Mouse (Mus musculus) intestine, postnatal 0 days (tissue): ENCODE data around the gene Gm10762. TPM values are rescaled to one million over a fixed set of nuclear protein-coding genes. Genes with fewer than 3 reads are reported as not detected.
"Not testable (repeated sequence)": the region's sequence is repeated elsewhere in the genome, so short reads cannot be mapped to it uniquely, and the experiment has no call there.

Experiments
- ATAC-seq: fragments of 200-750 bp; cut with Nextera tagmentation; 2 replicates; pipeline ENCODE4 v1.8.0; 2017; ENCODE audit warnings: mild to moderate bottlenecking, moderate TSS enrichment, moderate library complexity
- H3K27ac ChIP-seq: fragments of 300-500 bp; sonication (generic); 2 replicates; pipeline ENCODE4 v1.5.1; 2014; ENCODE audit warnings: mild to moderate bottlenecking, low read depth, low read length, moderate library complexity
- H3K27me3 ChIP-seq: fragments of 300-500 bp; sonication (generic); replicated peaks from 2 replicates; pipeline ENCODE4 v1.6.1; 2014; ENCODE audit warnings: low read length, mixed read lengths; ENCODE audit not compliant: control insufficient read depth, insufficient read depth
- H3K36me3 ChIP-seq: fragments of 300-500 bp; sonication (generic); 2 replicates; pipeline ENCODE4 v1.6.1; 2014; ENCODE audit warnings: mild to moderate bottlenecking, moderate library complexity; ENCODE audit not compliant: control insufficient read depth, insufficient read depth
- H3K4me1 ChIP-seq: fragments of 300-500 bp; sonication (generic); replicated peaks from 2 replicates; pipeline ENCODE4 v1.6.1; 2014; ENCODE audit warnings: antibody characterized with exemption, low read length, mixed read lengths; ENCODE audit not compliant: control insufficient read depth, insufficient read depth
- H3K4me2 ChIP-seq: fragments of 300-500 bp; sonication (generic); replicated peaks from 2 replicates; pipeline ENCODE4 v1.6.1; 2014; ENCODE audit warnings: low read depth, mild to moderate bottlenecking, moderate library complexity
- H3K4me3 ChIP-seq: fragments of 300-500 bp; sonication (generic); 2 replicates; pipeline ENCODE4 v1.5.1; 2014; ENCODE audit warnings: low read depth, low read length
- H3K9ac ChIP-seq: fragments of 300-500 bp; sonication (generic); 2 replicates; pipeline ENCODE4 v1.6.1; 2014; ENCODE audit warnings: mild to moderate bottlenecking, low read depth, low read length
- H3K9me3 ChIP-seq: fragments of 300-500 bp; sonication (generic); 2 replicates; pipeline ENCODE4 v1.6.1; 2016; ENCODE audit warnings: mixed run types; ENCODE audit not compliant: control insufficient read depth
- CTCF ChIP-seq: sonication (generic); IDR thresholded peaks from 2 replicates; pipeline ENCODE4 v1.5.1; 2016; ENCODE audit warnings: low read depth, mild to moderate bottlenecking, control low read depth, antibody characterized with exemption, moderate library complexity
- WGBS: fragments of 180-500 bp; shearing (Covaris S2); extraction: QIAGEN DNeasy Blood & Tissue Kit; methylation state at CpG from one replicate; pipeline ENCODE4 v1.1.7; 2014; 5-methylcytosine and 5-hydroxymethylcytosine counted together
- polyA plus RNA-seq: library from polyadenylated mRNA; unstranded; fragments of >200 nt; fragmentation: Nextera tagmentation; extraction: Ambion mirVana; gene quantifications from 2 replicates; pipeline ENCODE4 v1.2.1, GENCODE M21; 2015

The Gm10762 gene
- 10.6 TPM in 2 replicates for polyA plus RNA-seq

DNA sequence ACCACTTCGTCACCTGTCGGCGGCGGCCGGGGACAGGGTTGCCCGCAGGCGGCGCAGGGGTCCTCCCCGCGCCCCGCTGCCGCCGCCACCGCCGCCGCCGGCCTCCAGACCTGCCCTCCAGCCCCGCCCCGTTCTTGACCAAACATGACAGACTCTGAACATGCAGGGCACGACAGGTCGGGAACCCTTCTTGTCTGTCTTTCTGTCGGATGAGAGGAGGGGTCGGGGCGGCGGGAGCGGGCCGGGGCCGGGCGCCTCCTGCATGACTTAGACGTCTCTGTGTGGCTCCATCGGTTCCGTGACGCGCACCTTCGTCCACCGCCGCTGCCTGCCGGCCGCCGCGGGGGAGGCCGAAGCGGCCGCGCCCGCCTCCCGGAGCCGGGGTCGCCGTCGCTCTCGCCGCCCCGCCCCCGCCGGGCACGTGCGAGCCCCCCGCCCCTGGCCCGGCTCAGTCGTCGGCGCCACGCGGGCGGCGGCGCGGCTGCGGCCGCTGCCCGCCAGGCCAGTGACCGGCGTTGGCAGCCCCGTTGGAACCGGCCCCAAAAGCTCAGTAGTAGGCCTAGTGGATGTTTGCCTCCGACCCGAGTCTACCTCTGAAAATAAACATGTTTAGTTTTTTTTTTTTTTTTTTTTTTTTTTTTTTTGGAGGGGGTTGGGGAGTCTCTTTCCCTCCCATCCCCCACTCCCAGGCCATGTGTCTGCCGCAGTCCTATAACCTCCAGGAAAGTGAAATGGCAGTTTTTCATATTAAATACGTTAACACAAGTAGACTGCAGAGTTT, at the start of gene Gm10762:
TSS of gene Gm10762 (minus strand) at position 65 of the 781 bp plus-strand sequence.
- no peaks in the 10 kb centered on the region for H3K36me3 ChIP-seq
- peak within 1 kb of the TSS; percentile 79 for H3K4me3 ChIP-seq
- no peaks in the 10 kb centered on the region for H3K9me3 ChIP-seq
- under 1% methylated on average over 63 of the region's 80 CpGs for WGBS
- peak within 1 kb of the TSS; percentile 99 for H3K27ac ChIP-seq
- H3K27me3 ChIP-seq = no peaks in the 10 kb centered on the region
- peak within 1 kb of the TSS; percentile 85 for H3K4me2 ChIP-seq
- 0 out of 2 replicates have a peak, but pooled peaks have one; percentile 3 for TF ChIP-seq CTCF
- H3K4me1 ChIP-seq = no peaks in the 10 kb centered on the region
- ATAC-seq = peak; percentile 81
- peak within 1 kb of the TSS; percentile 99 for H3K9ac ChIP-seq

DNA sequence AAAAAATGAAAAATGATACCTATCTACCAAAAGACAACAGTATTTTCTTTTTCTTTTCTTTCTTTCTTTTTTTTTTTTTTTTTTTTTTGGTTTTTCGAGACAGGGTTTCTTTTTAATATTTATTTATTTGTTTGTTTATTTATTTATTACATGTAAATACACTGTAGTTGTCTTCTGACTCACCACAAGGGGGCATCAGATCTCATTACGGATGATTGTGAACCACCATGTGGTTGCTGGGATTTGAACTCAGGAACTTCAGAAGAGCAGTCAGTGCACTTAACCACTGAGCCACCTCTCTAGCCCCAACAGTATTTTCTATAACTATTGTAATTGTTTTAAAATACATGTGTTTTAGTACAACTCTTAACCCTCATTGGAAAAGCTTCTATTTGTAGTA, 41.3 kb upstream of the Gm10762 start:
- 78% methylated on average over 2 of the region's 2 CpGs for WGBS
- not testable (repeated sequence) for H3K27me3 ChIP-seq, H3K36me3 ChIP-seq, H3K9me3 ChIP-seq, H3K4me2 ChIP-seq, ATAC-seq, H3K4me1 ChIP-seq, H3K4me3 ChIP-seq, H3K27ac ChIP-seq, H3K9ac ChIP-seq
- TF ChIP-seq CTCF = peak; percentile 47

- no peak overlapping the region for H3K4me3 ChIP-seq
- no peaks in the 10 kb centered on the region for H3K36me3 ChIP-seq
- no peaks in the 10 kb centered on the region for H3K27me3 ChIP-seq
- no peaks in the 10 kb centered on the region for H3K4me1 ChIP-seq
- H3K27ac ChIP-seq = no peak overlapping the region
- no peak for TF ChIP-seq CTCF
- no peak for ATAC-seq
- 76% methylated on average over 4 of the region's 4 CpGs for WGBS
- no peak overlapping the region for H3K4me2 ChIP-seq
- no peaks in the 10 kb centered on the region for H3K9me3 ChIP-seq
- no peak overlapping the region for H3K9ac ChIP-seq
These were observed 38.7 kb upstream of the Gm10762 start for GRCm38 (mm10) chr2:129006194-129006749.

DNA sequence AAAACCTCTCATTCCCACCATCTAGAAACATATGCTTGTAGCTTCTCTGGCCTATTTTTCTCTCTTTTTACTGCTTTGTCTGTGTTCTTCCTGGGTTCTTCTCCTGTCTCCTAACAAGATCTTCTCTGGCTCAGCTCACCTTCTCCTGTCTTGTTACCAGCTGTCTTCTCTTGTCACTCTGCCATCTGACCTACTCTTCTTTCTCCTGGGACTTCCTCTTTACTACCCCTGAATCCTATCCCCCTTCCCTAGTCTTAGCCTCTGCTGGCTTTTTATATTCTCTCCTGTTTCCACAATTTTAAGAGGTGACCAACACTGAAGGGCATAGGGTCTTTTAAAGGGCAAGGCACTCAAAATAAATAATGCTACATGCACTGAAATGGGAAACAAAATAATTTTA, 37.3 kb upstream of the Gm10762 start:
- ATAC-seq = no peak
- no peaks in the 10 kb centered on the region for H3K27me3 ChIP-seq
- no peak overlapping the region for H3K27ac ChIP-seq
- H3K9ac ChIP-seq = no peak overlapping the region
- no peak for TF ChIP-seq CTCF
- no peaks in the 10 kb centered on the region for H3K4me1 ChIP-seq
- no peaks in the 10 kb centered on the region for H3K9me3 ChIP-seq
- no peak overlapping the region for H3K4me3 ChIP-seq
- H3K36me3 ChIP-seq = no peaks in the 10 kb centered on the region
- H3K4me2 ChIP-seq = no peak overlapping the region

DNA sequence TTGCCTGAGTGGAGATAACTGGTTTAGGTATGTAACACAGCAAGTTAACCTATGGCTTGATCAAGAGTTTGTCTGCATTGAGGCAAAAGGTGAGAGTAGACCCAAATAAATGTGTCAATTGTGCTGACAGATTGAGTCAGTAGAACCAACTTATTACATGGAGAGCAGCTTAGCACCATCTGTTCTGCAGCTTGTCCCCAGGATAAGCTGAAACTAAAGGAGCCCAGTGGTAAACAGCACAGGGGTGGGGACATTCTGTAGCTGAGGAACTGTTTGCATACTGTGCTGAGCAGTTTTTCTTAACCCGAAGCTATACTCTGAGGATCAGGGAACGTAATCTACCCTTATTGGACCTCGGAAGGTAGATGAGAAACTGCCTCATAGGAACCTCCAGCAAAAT, 17.2 kb upstream of the Gm10762 start:
- no peak for TF ChIP-seq CTCF
- Histone ChIP-seq H3K27ac (no peak overlapping the region), H3K9me3 (no peaks in the 10 kb centered on the region), H3K9ac (no peak overlapping the region), H3K36me3 (no peaks in the 10 kb centered on the region), H3K4me1 (no peaks in the 10 kb centered on the region), H3K4me2 (no peak overlapping the region), H3K4me3 (no peak overlapping the region), H3K27me3 (no peaks in the 10 kb centered on the region)
- no peak for ATAC-seq
- WGBS = 71% methylated on average over 3 of the region's 3 CpGs

DNA sequence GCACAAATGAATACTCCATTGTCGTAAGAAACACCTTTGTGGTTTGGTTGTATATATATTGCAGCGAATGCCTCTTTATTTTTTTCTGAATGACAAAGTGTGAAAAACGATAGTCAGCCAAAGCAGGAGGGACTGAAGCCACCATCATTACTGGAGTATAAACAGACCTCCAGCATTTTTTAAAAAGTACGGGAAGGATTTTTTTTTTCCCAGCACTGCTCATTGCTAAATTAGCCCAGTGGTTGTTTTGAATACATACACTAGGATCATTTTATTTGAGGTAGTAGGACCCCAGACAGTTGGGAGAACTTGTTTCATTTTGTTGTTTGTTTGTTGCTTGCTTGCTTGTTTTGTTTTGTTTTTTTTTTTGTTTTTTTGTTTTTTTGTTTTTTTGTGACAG, 8.0 kb upstream of the Gm10762 start:
- H3K4me3 ChIP-seq = no peak overlapping the region
- no peaks in the 10 kb centered on the region for H3K27me3 ChIP-seq
- H3K27ac ChIP-seq = no peak overlapping the region
- WGBS = 74% methylated on average over 4 of the region's 4 CpGs
- H3K9me3 ChIP-seq = no peaks in the 10 kb centered on the region
- no peaks in the 10 kb centered on the region for H3K36me3 ChIP-seq
- ATAC-seq = no peak
- no peak for TF ChIP-seq CTCF
- no peak overlapping the region for H3K9ac ChIP-seq
- no peak overlapping the region for H3K4me2 ChIP-seq
- no peaks in the 10 kb centered on the region for H3K4me1 ChIP-seq
